Mouse (Mus musculus) gastrocnemius, postnatal 10 days (tissue): Measurements from ENCODE around the gene Eci3. TPM values are rescaled to one million over a fixed set of nuclear protein-coding genes. Genes with fewer than 3 reads are reported as not detected.

Source experiments
- DNase-seq: peaks from one replicate; pipeline ENCODE4 v3.0.0; 2021; ENCODE audit warnings: mixed read lengths
- total RNA-seq, 2 experiments: library from RNA; stranded (reverse); gene quantifications; 2 replicates each; pipeline ENCODE4 v1.2.3; 2021

Gene Eci3
- total RNA-seq, 2 experiments from 2014 or later: 0.89 to 1.4 TPM

GRCm38 (mm10) chr13:34934931-34935644 is 28.5 kb downstream of the Eci3 start:
- no peak for DNase-seq

GRCm38 (mm10) chr13:34924210-34924609 is 39.4 kb downstream of the Eci3 start, which contains the start of the genes Fam217a and 4933417A18Rik:
TSS of gene Fam217a (minus strand) at chr13:34924310.
TSS of gene 4933417A18Rik (plus strand) at chr13:34924409.
- no peak for DNase-seq

GRCm38 (mm10) chr13:34916520-34917167 is 47.0 kb downstream of the Eci3 start:
- peak; percentile 6 for DNase-seq

GRCm38 (mm10) chr13:34914614-34915013 is 49.0 kb downstream of the Eci3 start:
- no peak for DNase-seq

Other genes with a start within 250 kb of the Eci3 start
- not detected for gene Fam50b, start 229.0 kb downstream of the Eci3 start, total RNA-seq
- 10 to 100 TPM; 26.9 to 45.8 TPM for gene Prpf4b, start 88.5 kb downstream of the Eci3 start, total RNA-seq
- gene Fam217a, start 39.5 kb downstream of the Eci3 start, total RNA-seq: under 1 TPM in 1 of 2 experiments, not detected in 1; 0.23 TPM
- gene 4933417A18Rik, start 39.4 kb downstream of the Eci3 start, total RNA-seq: not detected
- gene Eci2, start 63.3 kb upstream of the Eci3 start, total RNA-seq: 100 to 1,000 TPM; 126 to 128 TPM